Mouse (Mus musculus): ENCODE data around the gene Vhl. TPM values are rescaled to one million over a fixed set of nuclear protein-coding genes. Genes with fewer than 3 reads are reported as not detected.

Vhl gene
- total RNA-seq (2023), result 15.5 TPM

GRCm38 (mm10) chr6:113623941-113624751 lies at the start of gene Vhl:
Gene Vhl (plus strand): TSS chr6:113623959.

GRCm38 (mm10) chr6:113600543-113601139 lies 23.1 kb upstream of the Vhl start, which contains the start of gene Fancd2os:
Gene Fancd2os (minus strand): TSS chr6:113600715.

GRCm38 (mm10) chr6:113604432-113605223 lies 19.1 kb upstream of the Vhl start, which contains the start of gene Brk1:
Gene Brk1 (plus strand): TSS chr6:113604772.

GRCm38 (mm10) chr6:113638302-113639040 lies 14.7 kb downstream of the Vhl start, which contains the start of gene Irak2:
Gene Irak2 (plus strand): TSS chr6:113638467.

Other genes with a start within 250 kb of the Vhl start
- gene Tada3, start 246.1 kb upstream of the Vhl start, total RNA-seq (2023), result 24.6 TPM
- gene Arpc4, start 245.8 kb upstream of the Vhl start, total RNA-seq (2023), result 244 TPM
- 44.0 TPM for gene Ttll3, start 234.7 kb upstream of the Vhl start, total RNA-seq (2023)
- 12.3 TPM for gene Rpusd3, start 204.6 kb upstream of the Vhl start, total RNA-seq (2023)
- not detected for gene Cidec, start 188.2 kb upstream of the Vhl start, total RNA-seq (2023)
- gene Jagn1, start 181.4 kb upstream of the Vhl start, total RNA-seq (2023), result 20.1 TPM
- not detected for gene Il17re, start 165.5 kb upstream of the Vhl start, total RNA-seq (2023)
- not detected for gene Il17rc, start 152.5 kb upstream of the Vhl start, total RNA-seq (2023)
- gene Creld1, start 140.7 kb upstream of the Vhl start, total RNA-seq (2023), result 9.8 TPM
- gene Prrt3, start 122.0 kb upstream of the Vhl start, total RNA-seq (2023), result 0.86 TPM
- 64.3 TPM for gene Emc3, start 92.3 kb upstream of the Vhl start, total RNA-seq (2023)
- gene Fancd2, start 92.3 kb upstream of the Vhl start, total RNA-seq (2023), result 0.83 TPM
- not detected for gene Fancd2os, start 23.2 kb upstream of the Vhl start, total RNA-seq (2023)
- 87.6 TPM for gene Brk1, start 19.2 kb upstream of the Vhl start, total RNA-seq (2023)
- gene Irak2, start 14.5 kb downstream of the Vhl start, total RNA-seq (2023), result 54.3 TPM
- 238 TPM for gene Tatdn2, start 73.1 kb downstream of the Vhl start, total RNA-seq (2023)
- gene Ghrl, start 95.9 kb downstream of the Vhl start, total RNA-seq (2023), result 6.9 TPM
- gene Sec13, start 116.8 kb downstream of the Vhl start, total RNA-seq (2023), result 91.1 TPM